Mouse (Mus musculus) neural tube, embryonic 11.5 days (tissue): ENCODE measurements around the gene Lrrc58. TPM values are rescaled to one million over a fixed set of nuclear protein-coding genes. Genes with fewer than 3 reads are reported as not detected.

Experiments used
- ATAC-seq: fragments of 200-750 bp; cut with Nextera tagmentation; 2 replicates; pipeline ENCODE4 v1.8.0; 2017; ENCODE audit warnings: moderate number of reproducible peaks, mild to moderate bottlenecking, moderate TSS enrichment, moderate library complexity; ENCODE audit not compliant: insufficient read depth, low FRiP score, low TSS enrichment
- DNase-seq: peaks from one replicate; pipeline ENCODE4 v3.0.0-alpha.2; 2015; ENCODE audit warnings: low spot score
- H3K27ac ChIP-seq: fragments of 300-500 bp; sonication (generic); 2 replicates; pipeline ENCODE4 v1.5.1; 2014; ENCODE audit warnings: low read depth, mild to moderate bottlenecking, low read length
- H3K27me3 ChIP-seq: fragments of 300-500 bp; sonication (generic); 2 replicates; pipeline ENCODE4 v1.6.1; 2014; ENCODE audit warnings: mild to moderate bottlenecking, low read length, mixed read lengths; ENCODE audit not compliant: control insufficient read depth, insufficient read depth
- H3K36me3 ChIP-seq: fragments of 300-500 bp; sonication (generic); 2 replicates; pipeline ENCODE4 v1.6.1; 2014; ENCODE audit warnings: mild to moderate bottlenecking, low read length, moderate library complexity, mixed read lengths; ENCODE audit not compliant: control insufficient read depth, insufficient read depth
- H3K4me1 ChIP-seq: fragments of 300-500 bp; sonication (generic); 2 replicates; pipeline ENCODE4 v1.6.1; 2014; ENCODE audit warnings: low read length, mixed read lengths; ENCODE audit not compliant: control insufficient read depth, insufficient read depth
- H3K4me2 ChIP-seq: fragments of 300-500 bp; sonication (generic); 2 replicates; pipeline ENCODE4 v1.6.1; 2014; ENCODE audit warnings: low read depth, mild to moderate bottlenecking, moderate library complexity
- H3K4me3 ChIP-seq: fragments of 300-500 bp; sonication (generic); 2 replicates; pipeline ENCODE4 v1.5.1; 2014; ENCODE audit warnings: low read depth, low read length
- H3K9ac ChIP-seq: fragments of 300-500 bp; sonication (generic); 2 replicates; pipeline ENCODE4 v1.6.1; 2014; ENCODE audit warnings: mild to moderate bottlenecking, low read length
- H3K9me3 ChIP-seq: fragments of 300-500 bp; sonication (generic); 2 replicates; pipeline ENCODE4 v1.6.1; 2016; ENCODE audit warnings: low read length; ENCODE audit not compliant: control insufficient read depth
- WGBS: fragments of 180-500 bp; shearing (Covaris S2); extraction: QIAGEN DNeasy Blood & Tissue Kit; methylation state at CpG from one replicate; pipeline ENCODE4 v1.1.7; 2014; 5-methylcytosine and 5-hydroxymethylcytosine counted together
- polyA plus RNA-seq: library from polyadenylated mRNA; unstranded; fragments of >200 nt; fragmentation: Nextera tagmentation; extraction: Ambion mirVana; gene quantifications from 2 replicates; pipeline ENCODE4 v1.2.1, GENCODE M21; 2014

The Lrrc58 gene
- polyA plus RNA-seq, 1 experiment from 2014 or later: 59.9 TPM

GRCm38 (mm10) chr16:37877406-37877805 lies 9.2 kb downstream of the Lrrc58 start:
- Histone ChIP-seq H3K4me2 (no peak overlapping the region), H3K9ac (no peak overlapping the region), H3K27me3 (no peaks in the 10 kb centered on the region), H3K27ac (no peak overlapping the region), H3K36me3 (peaks cover 6% of the 10 kb centered on the region), H3K4me1 (no peaks in the 10 kb centered on the region), H3K9me3 (no peaks in the 10 kb centered on the region), H3K4me3 (no peak overlapping the region)
- no peak for ATAC-seq
- 98% methylated on average over 3 of the region's 3 CpGs for WGBS
- DNase-seq: no peak

GRCm38 (mm10) chr16:37878951-37879505 lies 10.8 kb downstream of the Lrrc58 start:
- Histone ChIP-seq H3K9ac (no peak overlapping the region), H3K27ac (no peak overlapping the region), H3K4me3 (no peak overlapping the region), H3K27me3 (no peaks in the 10 kb centered on the region), H3K9me3 (no peaks in the 10 kb centered on the region), H3K4me1 (no peaks in the 10 kb centered on the region), H3K36me3 (peaks cover 14% of the 10 kb centered on the region), H3K4me2 (no peak overlapping the region)
- ATAC-seq (no peak), DNase-seq (no peak)
- WGBS: 95% methylated on average over 7 of the region's 7 CpGs

- Histone ChIP-seq H3K27me3 (no peaks in the 10 kb centered on the region), H3K9ac (no peak overlapping the region), H3K4me2 (no peak overlapping the region), H3K27ac (no peak overlapping the region), H3K9me3 (no peaks in the 10 kb centered on the region), H3K4me3 (no peak overlapping the region), H3K36me3 (peaks cover 14% of the 10 kb centered on the region), H3K4me1 (no peaks in the 10 kb centered on the region)
- WGBS: 97% methylated on average over 4 of the region's 4 CpGs
- ATAC-seq: no peak
- no peak for DNase-seq
These were observed 11.7 kb downstream of the Lrrc58 start for GRCm38 (mm10) chr16:37879750-37880419.

- H3K4me1 ChIP-seq: no peaks in the 10 kb centered on the region
- ATAC-seq: no peak
- no peak overlapping the region for H3K4me2 ChIP-seq
- H3K4me3 ChIP-seq: no peak overlapping the region
- H3K27ac ChIP-seq: no peak overlapping the region
- no peak for DNase-seq
- H3K9me3 ChIP-seq: no peaks in the 10 kb centered on the region
- no peaks in the 10 kb centered on the region for H3K27me3 ChIP-seq
- peaks cover 14% of the 10 kb centered on the region for H3K36me3 ChIP-seq
- H3K9ac ChIP-seq: no peak overlapping the region
- WGBS: 94% methylated on average over 2 of the region's 2 CpGs
These were observed 13.0 kb downstream of the Lrrc58 start for GRCm38 (mm10) chr16:37881168-37881567.

- Histone ChIP-seq H3K4me2 (no peak overlapping the region), H3K27ac (no peak overlapping the region), H3K4me1 (no peaks in the 10 kb centered on the region), H3K9ac (no peak overlapping the region), H3K4me3 (no peak overlapping the region), H3K36me3 (no peaks in the 10 kb centered on the region), H3K9me3 (no peaks in the 10 kb centered on the region), H3K27me3 (no peaks in the 10 kb centered on the region)
- 85% methylated on average over 3 of the region's 3 CpGs for WGBS
- ATAC-seq: no peak
- no peak for DNase-seq
These were observed 20.8 kb downstream of the Lrrc58 start for GRCm38 (mm10) chr16:37888986-37889385.

- Histone ChIP-seq H3K27me3 (no peaks in the 10 kb centered on the region), H3K4me1 (no peaks in the 10 kb centered on the region), H3K9ac (no peak overlapping the region), H3K4me3 (no peak overlapping the region), H3K36me3 (no peaks in the 10 kb centered on the region), H3K27ac (no peak overlapping the region), H3K9me3 (no peaks in the 10 kb centered on the region), H3K4me2 (no peak overlapping the region)
- no peak for ATAC-seq
- no peak for DNase-seq
- WGBS: 32% methylated on average over 2 of the region's 2 CpGs
These were observed 24.5 kb downstream of the Lrrc58 start for GRCm38 (mm10) chr16:37892667-37893066.

- whole genome bisulfite sequencing: 72% methylated on average over 6 of the region's 6 CpGs
- no peak overlapping the region for H3K27ac ChIP-seq
These were observed 25.2 kb downstream of the Lrrc58 start for GRCm38 (mm10) chr16:37893381-37893780.

GRCm38 (mm10) chr16:37893942-37894341 lies 25.8 kb downstream of the Lrrc58 start:
- Histone ChIP-seq H3K27ac (no peak overlapping the region), H3K4me3 (no peak overlapping the region), H3K9ac (no peak overlapping the region), H3K4me2 (no peak overlapping the region), H3K36me3 (no peaks in the 10 kb centered on the region), H3K4me1 (no peaks in the 10 kb centered on the region), H3K9me3 (no peaks in the 10 kb centered on the region), H3K27me3 (no peaks in the 10 kb centered on the region)
- ATAC-seq (no peak), DNase-seq (no peak)
- 93% methylated on average over 2 of the region's 2 CpGs for WGBS

More at GRCm38 (mm10) chr16:37893381-37893780, 25.2 kb downstream of the Lrrc58 start:
- H3K4me2 ChIP-seq: no peak overlapping the region
- no peaks in the 10 kb centered on the region for H3K4me1 ChIP-seq
- H3K36me3 ChIP-seq: no peaks in the 10 kb centered on the region
- DNase-seq (no peak), ATAC-seq (no peak)
- no peak overlapping the region for H3K4me3 ChIP-seq
- no peaks in the 10 kb centered on the region for H3K9me3 ChIP-seq
- H3K9ac ChIP-seq: no peak overlapping the region
- no peaks in the 10 kb centered on the region for H3K27me3 ChIP-seq

GRCm38 (mm10) chr16:37898790-37899189 lies 30.6 kb downstream of the Lrrc58 start:
- H3K9me3 ChIP-seq: no peaks in the 10 kb centered on the region
- H3K4me2 ChIP-seq: no peak overlapping the region
- DNase-seq: no peak
- no peak overlapping the region for H3K27ac ChIP-seq
- 74% methylated on average over 5 of the region's 5 CpGs for WGBS
- no peak overlapping the region for H3K9ac ChIP-seq
- H3K4me3 ChIP-seq: no peak overlapping the region
- ATAC-seq: no peak
- H3K4me1 ChIP-seq: no peaks in the 10 kb centered on the region
- no peaks in the 10 kb centered on the region for H3K36me3 ChIP-seq
- no peaks in the 10 kb centered on the region for H3K27me3 ChIP-seq
